Mouse (Mus musculus) hindbrain, postnatal 0 days (tissue): ENCODE data around the gene Ins2. TPM values are rescaled to one million over a fixed set of nuclear protein-coding genes. Genes with fewer than 3 reads are reported as not detected.

Experiments used
- ATAC-seq: fragments of 200-750 bp; cut with Nextera tagmentation; 2 replicates; pipeline ENCODE4 v1.8.0; 2017; ENCODE audit warnings: mild to moderate bottlenecking, moderate TSS enrichment, moderate library complexity
- DNase-seq: peaks from one replicate; pipeline ENCODE4 v3.0.0-alpha.2; 2015; ENCODE audit warnings: low spot score
- H3K27ac ChIP-seq: fragments of 300-500 bp; sonication (generic); 2 replicates; pipeline ENCODE4 v1.5.1; 2014; ENCODE audit warnings: mild to moderate bottlenecking
- H3K27me3 ChIP-seq: fragments of 300-500 bp; sonication (generic); 2 replicates; pipeline ENCODE4 v1.6.1; 2014; ENCODE audit warnings: low read length, mixed read lengths; ENCODE audit not compliant: insufficient read depth
- H3K36me3 ChIP-seq: fragments of 300-500 bp; sonication (generic); 2 replicates; pipeline ENCODE4 v1.6.1; 2014; ENCODE audit warnings: low read length, mixed read lengths; ENCODE audit not compliant: insufficient read depth
- H3K4me1 ChIP-seq: fragments of 300-500 bp; sonication (generic); 2 replicates; pipeline ENCODE4 v1.6.1; 2014; ENCODE audit warnings: antibody characterized with exemption, low read length, mixed read lengths; ENCODE audit not compliant: insufficient read depth
- H3K4me2 ChIP-seq: fragments of 300-500 bp; sonication (generic); 2 replicates; pipeline ENCODE4 v1.6.1; 2014; ENCODE audit warnings: low read depth, mild to moderate bottlenecking, low read length, moderate library complexity, mixed read lengths
- H3K4me3 ChIP-seq: fragments of 300-500 bp; sonication (generic); 2 replicates; pipeline ENCODE4 v1.5.1; 2014; ENCODE audit warnings: low read length
- H3K9ac ChIP-seq: fragments of 300-500 bp; sonication (generic); replicated peaks from 2 replicates; pipeline ENCODE4 v1.6.1; 2014; ENCODE audit warnings: mild to moderate bottlenecking, low read length, moderate library complexity, mixed read lengths
- H3K9me3 ChIP-seq: fragments of 300-500 bp; sonication (generic); 2 replicates; pipeline ENCODE4 v1.6.1; 2016; ENCODE audit warnings: low read length, mixed read lengths
- CTCF ChIP-seq: IDR thresholded peaks from 2 replicates; pipeline ENCODE4 v1.5.1; 2016; ENCODE audit warnings: antibody characterized with exemption, control low read depth, low read depth
- WGBS: fragments of 180-500 bp; shearing (Covaris S2); extraction: QIAGEN DNeasy Blood & Tissue Kit; methylation state at CpG from one replicate; pipeline ENCODE4 v1.1.7; 2014; 5-methylcytosine and 5-hydroxymethylcytosine counted together
- polyA plus RNA-seq: library from polyadenylated mRNA; unstranded; fragments of >200 nt; fragmentation: Nextera tagmentation; extraction: Ambion mirVana; gene quantifications from 2 replicates; pipeline ENCODE4 v1.2.1, GENCODE M21; 2015
- total RNA-seq: library from RNA; depleted of rRNA; stranded (reverse); fragments of >200 nt; gene quantifications from 2 replicates; pipeline ENCODE4 v1.2.3, GENCODE M21; 2014

Gene Ins2
- total and polyA plus RNA-seq, 2 experiments from 2014 or later: 2.7 TPM; not detected in 1

DNA sequence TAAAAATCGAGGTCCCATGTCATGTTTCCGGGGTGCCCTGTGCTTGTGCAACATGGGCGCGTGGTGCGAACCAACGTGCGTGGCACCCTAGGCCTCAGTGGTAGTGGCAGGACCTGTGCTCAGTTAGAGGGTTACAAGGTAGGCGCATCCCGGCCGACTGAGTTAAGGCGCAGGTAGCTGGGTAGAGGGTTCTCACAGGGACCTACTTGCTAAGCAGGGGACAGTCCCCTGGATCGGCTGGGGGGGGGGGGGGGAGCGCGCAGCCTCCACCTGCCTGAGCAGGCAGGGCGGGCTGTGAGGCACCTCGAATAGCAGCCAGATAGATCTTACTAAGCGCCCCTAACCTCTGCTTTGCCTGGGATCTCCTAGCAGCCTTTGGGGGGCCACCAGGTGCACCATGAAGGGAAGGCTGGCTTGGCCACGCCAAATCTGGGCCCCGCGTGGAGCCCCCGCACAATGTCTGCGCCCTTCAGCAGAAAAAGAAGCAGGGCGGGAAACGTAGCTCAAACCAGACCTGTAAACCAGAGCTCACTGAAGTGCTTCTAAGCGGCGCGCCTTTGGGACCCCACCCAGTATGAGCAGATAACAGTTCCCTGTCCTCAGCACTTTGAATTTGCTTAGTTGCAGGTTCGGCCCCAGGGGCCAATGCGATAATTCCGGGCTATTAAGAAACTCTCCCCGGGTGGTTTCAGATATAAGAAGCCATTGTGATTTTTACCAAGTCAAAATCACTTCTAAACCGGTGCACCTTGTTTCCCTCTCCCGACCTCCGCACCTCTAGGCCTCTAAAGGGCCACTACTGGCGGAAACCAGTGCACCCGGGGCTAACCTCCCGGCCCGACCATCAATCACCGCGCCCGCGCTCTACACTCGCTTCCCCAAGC is 83.2 kb downstream of the Ins2 start:
- no peaks in the 10 kb centered on the region for H3K9me3 ChIP-seq
- H3K4me2 ChIP-seq: peak overlapping the region; percentile 47
- no peak overlapping the region for H3K27ac ChIP-seq
- 0 out of 2 replicates have a peak, but pooled peaks cover 5% of the 10 kb centered on the region for H3K4me1 ChIP-seq
- DNase-seq (no peak), ATAC-seq (no peak)
- peak overlapping the region; percentile 30 for H3K4me3 ChIP-seq
- WGBS: under 1% methylated on average over 43 of the region's 43 CpGs
- no peak for TF ChIP-seq CTCF
- H3K36me3 ChIP-seq: no peaks in the 10 kb centered on the region
- no peak overlapping the region; the same call in 1 of the 2 replicates for H3K9ac ChIP-seq
- peaks cover 83% of the 10 kb centered on the region for H3K27me3 ChIP-seq

DNA sequence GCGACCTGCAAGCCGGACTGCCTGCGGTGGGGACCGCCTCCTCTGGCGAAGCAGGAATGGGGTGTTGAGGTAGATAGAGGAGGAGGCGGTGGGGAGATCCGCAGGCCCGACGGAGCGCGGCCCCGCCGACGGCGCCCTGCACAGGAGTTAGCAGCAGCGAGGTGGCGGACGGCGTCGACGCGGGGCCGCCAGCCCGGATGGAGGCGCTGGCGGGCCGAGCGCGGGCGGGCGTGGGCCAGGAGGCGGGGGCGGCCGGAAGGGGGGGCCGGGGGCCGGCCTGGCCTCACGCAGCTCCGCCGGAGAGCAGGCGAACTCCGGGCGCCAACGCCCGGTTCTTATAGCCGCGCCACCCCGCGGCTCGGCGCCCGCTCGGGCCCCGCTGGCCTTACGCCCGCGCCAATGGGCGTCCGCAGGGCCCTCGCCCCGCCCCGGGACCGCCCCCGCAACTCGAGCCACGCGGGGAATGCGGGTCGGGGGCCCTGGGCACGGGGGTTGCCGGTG is 84.0 kb downstream of the Ins2 start:
- H3K27me3 ChIP-seq: peaks cover 86% of the 10 kb centered on the region
- WGBS: 5% methylated on average over 24 of the region's 70 CpGs
- H3K4me2 ChIP-seq: peak overlapping the region; percentile 47
- H3K9me3 ChIP-seq: no peaks in the 10 kb centered on the region
- TF ChIP-seq CTCF: no peak
- H3K36me3 ChIP-seq: no peaks in the 10 kb centered on the region
- no peak overlapping the region; the same call in 1 of the 2 replicates for H3K9ac ChIP-seq
- 0 out of 2 replicates have a peak, but pooled peaks cover 5% of the 10 kb centered on the region for H3K4me1 ChIP-seq
- peak overlapping the region; percentile 26; the same call in 1 of the 2 replicates for H3K27ac ChIP-seq
- peak; percentile 37 for DNase-seq
- peak; percentile 34; the same call in 1 of the 2 replicates for ATAC-seq
- H3K4me3 ChIP-seq: peak overlapping the region; percentile 30

- 0 out of 2 replicates have a peak, but pooled peaks cover 5% of the 10 kb centered on the region for H3K4me1 ChIP-seq
- no peaks in the 10 kb centered on the region for H3K9me3 ChIP-seq
- ATAC-seq (0 out of 2 replicates have a peak, but pooled peaks have one; percentile 18), DNase-seq (no peak)
- H3K4me2 ChIP-seq: peak overlapping the region; percentile 47
- H3K27ac ChIP-seq: peak overlapping the region; percentile 26; the same call in 1 of the 2 replicates
- under 1% methylated on average over 33 of the region's 40 CpGs for WGBS
- H3K4me3 ChIP-seq: peak overlapping the region; percentile 30
- no peak for TF ChIP-seq CTCF
- no peaks in the 10 kb centered on the region for H3K36me3 ChIP-seq
- peaks cover 86% of the 10 kb centered on the region for H3K27me3 ChIP-seq
- no peak overlapping the region; the same call in 1 of the 2 replicates for H3K9ac ChIP-seq
These were observed 84.5 kb downstream of the Ins2 start for GRCm38 (mm10) chr7:142658681-142659180.

- Histone ChIP-seq H3K27me3 (peaks cover 83% of the 10 kb centered on the region), H3K36me3 (no peaks in the 10 kb centered on the region), H3K4me2 (peak overlapping the region; percentile 47), H3K4me1 (0 out of 2 replicates have a peak, but pooled peaks cover 5% of the 10 kb centered on the region), H3K4me3 (peak overlapping the region; percentile 30), H3K27ac (0 out of 2 replicates have a peak overlapping the region, but pooled peaks have one; percentile 26), H3K9me3 (no peaks in the 10 kb centered on the region), H3K9ac (no peak overlapping the region)
- no peak for ATAC-seq
- DNase-seq: no peak
- 1% methylated on average over 34 of the region's 34 CpGs for WGBS
- no peak for TF ChIP-seq CTCF
These were observed 85.2 kb downstream of the Ins2 start for GRCm38 (mm10) chr7:142657821-142658614.

- Histone ChIP-seq H3K9ac (no peak overlapping the region), H3K4me3 (peak overlapping the region; percentile 30), H3K9me3 (no peaks in the 10 kb centered on the region), H3K36me3 (no peaks in the 10 kb centered on the region), H3K27ac (no peak overlapping the region), H3K27me3 (peaks cover 78% of the 10 kb centered on the region), H3K4me1 (0 out of 2 replicates have a peak, but pooled peaks cover 5% of the 10 kb centered on the region), H3K4me2 (peak overlapping the region; percentile 47; the same call in 1 of the 2 replicates)
- ATAC-seq (no peak), DNase-seq (no peak)
- WGBS: 16% methylated on average over 5 of the region's 9 CpGs
- TF ChIP-seq CTCF: no peak
These were observed 85.8 kb downstream of the Ins2 start for GRCm38 (mm10) chr7:142657341-142657791.

- Histone ChIP-seq H3K9me3 (no peaks in the 10 kb centered on the region), H3K9ac (no peak overlapping the region), H3K4me3 (no peak overlapping the region), H3K27me3 (peaks cover 75% of the 10 kb centered on the region), H3K4me1 (0 out of 2 replicates have a peak, but pooled peaks cover 5% of the 10 kb centered on the region), H3K4me2 (peak overlapping the region; percentile 21; the same call in 1 of the 2 replicates), H3K27ac (no peak overlapping the region), H3K36me3 (no peaks in the 10 kb centered on the region)
- no peak for TF ChIP-seq CTCF
- DNase-seq (no peak), ATAC-seq (no peak)
- WGBS: 25% methylated on average over 4 of the region's 4 CpGs
These were observed 87.1 kb downstream of the Ins2 start for GRCm38 (mm10) chr7:142656055-142656454.
